Mouse (Mus musculus) heart, postnatal 0 days (tissue): ENCODE measurements at regions not wholly inside any gene's neighbourhood (a gene's known extent, or its start where the extent isn't known, plus 50 kb on each side); places are given as distances from the start of the nearest gene placed in this dataset.

Source experiments
- ATAC-seq: fragments of 200-750 bp; cut with Nextera tagmentation; 2 replicates; pipeline ENCODE4 v1.8.0; 2017; ENCODE audit warnings: low read depth, moderate number of reproducible peaks, moderate library complexity; ENCODE audit not compliant: insufficient read depth
- DNase-seq: peaks from one replicate; pipeline ENCODE4 v3.0.0-alpha.2; 2016; ENCODE audit warnings: low spot score
- H3K27ac ChIP-seq: fragments of 300-500 bp; sonication (generic); 2 replicates; pipeline ENCODE4 v1.5.1; 2014; ENCODE audit warnings: low read depth, mild to moderate bottlenecking
- H3K27me3 ChIP-seq: fragments of 300-500 bp; sonication (generic); 2 replicates; pipeline ENCODE4 v1.6.1; 2014; ENCODE audit warnings: low read length, mixed read lengths; ENCODE audit not compliant: control insufficient read depth, insufficient read depth
- H3K36me3 ChIP-seq: fragments of 300-500 bp; sonication (generic); replicated peaks from 2 replicates; pipeline ENCODE4 v1.6.1; 2014; ENCODE audit warnings: low read length, mixed read lengths; ENCODE audit not compliant: control insufficient read depth, insufficient read depth
- H3K4me1 ChIP-seq: fragments of 300-500 bp; sonication (generic); 2 replicates; pipeline ENCODE4 v1.6.1; 2014; ENCODE audit warnings: antibody characterized with exemption; ENCODE audit not compliant: control insufficient read depth, insufficient read depth
- H3K4me2 ChIP-seq: fragments of 300-500 bp; sonication (generic); 2 replicates; pipeline ENCODE4 v1.6.1; 2014; ENCODE audit warnings: low read depth, mild to moderate bottlenecking, low read length, moderate library complexity
- H3K4me3 ChIP-seq: fragments of 300-500 bp; sonication (generic); 2 replicates; pipeline ENCODE4 v1.5.1; 2014; ENCODE audit warnings: low read depth, low read length
- H3K9ac ChIP-seq: fragments of 300-500 bp; sonication (generic); replicated peaks from 2 replicates; pipeline ENCODE4 v1.6.1; 2014; ENCODE audit warnings: low read depth, low read length, mixed read lengths
- H3K9me3 ChIP-seq: fragments of 300-500 bp; sonication (generic); replicated peaks from 2 replicates; pipeline ENCODE4 v1.6.1; 2016; ENCODE audit warnings: low read length; ENCODE audit not compliant: control insufficient read depth
- CTCF ChIP-seq: IDR thresholded peaks from 2 replicates; pipeline ENCODE4 v1.5.1; 2016; ENCODE audit warnings: antibody characterized with exemption, control low read depth, low read depth
- EP300 ChIP-seq: IDR thresholded peaks from 2 replicates; pipeline ENCODE4 v1.6.1; 2016; ENCODE audit warnings: antibody characterized with exemption, low read depth
- WGBS: fragments of 180-500 bp; shearing (Covaris S2); extraction: QIAGEN DNeasy Blood & Tissue Kit; methylation state at CpG from one replicate; pipeline ENCODE4 v1.1.7; 2014; 5-methylcytosine and 5-hydroxymethylcytosine counted together

DNA sequence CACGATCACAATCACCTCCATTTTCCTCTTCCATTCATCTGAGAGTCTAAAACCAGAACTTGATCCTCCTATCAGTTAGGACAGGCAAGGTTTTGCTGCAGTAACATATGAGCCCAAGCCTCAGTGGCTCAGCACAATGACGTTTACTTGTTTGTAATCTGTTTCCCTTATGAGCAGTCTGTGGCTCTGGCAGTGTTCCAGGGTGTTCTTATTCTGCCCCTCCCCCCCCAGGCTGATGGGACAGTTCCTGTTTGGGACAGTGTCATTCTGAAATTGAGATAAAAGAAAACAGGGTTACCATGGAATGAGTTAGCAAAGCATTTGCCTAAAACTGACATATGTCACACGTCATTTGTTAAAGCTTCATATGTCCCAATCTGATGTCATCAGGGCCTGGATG lies 75.5 kb downstream of the Vcpkmt start:
- DNase-seq (no peak), ATAC-seq (no peak)
- Histone ChIP-seq H3K4me2 (no peak overlapping the region), H3K36me3 (no peaks in the 10 kb centered on the region), H3K9ac (no peak overlapping the region), H3K9me3 (no peaks in the 10 kb centered on the region), H3K27me3 (no peaks in the 10 kb centered on the region), H3K27ac (no peak overlapping the region), H3K4me1 (peaks cover 7% of the 10 kb centered on the region; the same call in 1 of the 2 replicates), H3K4me3 (no peak overlapping the region)
- 58% methylated on average over 3 of the region's 3 CpGs for WGBS
- no peak for TF ChIP-seq CTCF
- TF ChIP-seq EP300, result no peak

DNA sequence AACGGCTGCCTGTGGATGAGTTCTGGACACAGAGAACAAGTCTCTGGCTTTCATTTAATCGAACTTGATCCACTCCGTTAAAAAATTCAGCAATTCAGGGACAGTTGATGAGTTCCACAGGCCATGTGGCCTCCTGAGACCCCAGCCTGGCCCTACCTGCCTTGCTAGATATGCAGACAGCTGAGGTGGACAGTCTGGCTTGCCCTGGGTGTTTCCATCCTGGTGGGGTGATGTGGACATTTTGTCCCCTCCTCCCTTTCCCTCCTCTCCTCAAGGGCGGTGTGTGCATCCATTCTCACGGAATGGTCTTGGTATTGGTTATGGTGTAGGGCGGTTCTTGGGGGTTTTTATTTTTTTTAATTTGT lies 80.1 kb downstream of the Vcpkmt start:
- H3K9ac ChIP-seq, result peak overlapping the region; percentile 58
- 62% methylated on average over 6 of the region's 6 CpGs for WGBS
- no peak for ATAC-seq
- no peaks in the 10 kb centered on the region for H3K36me3 ChIP-seq
- H3K4me1 ChIP-seq, result peaks cover 19% of the 10 kb centered on the region
- H3K27ac ChIP-seq, result peak overlapping the region; percentile 95
- no peaks in the 10 kb centered on the region for H3K9me3 ChIP-seq
- no peak for DNase-seq
- no peaks in the 10 kb centered on the region for H3K27me3 ChIP-seq
- H3K4me2 ChIP-seq, result peak overlapping the region; percentile 53
- TF ChIP-seq CTCF (no peak), EP300 (no peak; the same call in 1 of the 2 replicates)
- H3K4me3 ChIP-seq, result peak overlapping the region; percentile 34

DNA sequence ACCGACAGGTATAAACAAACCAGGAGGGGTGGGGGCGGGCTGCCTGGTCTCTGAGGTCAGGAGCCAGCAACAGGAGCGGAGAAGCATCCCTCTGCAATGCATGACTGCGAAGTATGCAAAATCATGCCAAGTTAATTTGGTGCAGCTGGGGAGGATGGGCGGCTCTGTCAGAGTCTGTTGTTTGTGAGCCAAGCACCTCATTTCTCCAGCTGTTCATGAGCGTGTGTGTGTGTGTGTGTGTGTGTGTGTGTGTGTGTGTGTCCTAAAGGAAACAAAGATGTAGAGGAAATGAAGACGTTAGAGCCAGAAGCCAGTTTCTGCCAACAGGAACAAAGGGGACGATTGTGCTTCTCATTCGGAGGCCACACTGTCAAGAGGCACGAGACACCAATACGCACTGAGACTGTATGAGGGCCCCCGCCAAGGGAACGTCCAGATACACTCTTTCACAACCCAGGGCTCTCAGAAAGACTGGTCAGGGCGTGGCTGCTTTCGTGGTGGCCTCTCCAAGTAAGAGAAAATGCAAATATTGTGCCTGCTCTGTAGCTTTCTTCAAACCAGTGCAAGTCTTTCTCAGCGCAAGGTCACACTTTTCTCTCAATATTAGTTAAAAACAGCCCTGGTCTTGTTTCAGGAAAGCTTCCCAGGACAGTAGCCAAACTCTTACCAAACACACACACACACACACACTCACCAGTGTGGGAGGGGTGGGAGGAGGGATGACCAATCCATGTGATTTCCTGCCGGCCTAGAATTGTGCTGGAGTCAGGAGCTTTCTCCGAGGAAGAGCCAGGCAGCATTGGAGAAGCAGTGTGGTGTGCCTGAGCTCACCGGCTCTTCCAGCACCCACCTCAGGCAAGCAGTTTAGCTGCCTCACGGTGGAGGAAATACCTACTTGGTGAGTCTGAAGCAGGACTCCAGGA lies 80.8 kb downstream of the Vcpkmt start:
- Histone ChIP-seq H3K9ac (peak overlapping the region; percentile 58), H3K9me3 (no peaks in the 10 kb centered on the region), H3K36me3 (no peaks in the 10 kb centered on the region), H3K4me3 (peak overlapping the region; percentile 34), H3K4me1 (peaks cover 24% of the 10 kb centered on the region), H3K4me2 (peak overlapping the region; percentile 53), H3K27me3 (no peaks in the 10 kb centered on the region), H3K27ac (peak overlapping the region; percentile 95)
- ATAC-seq, result peak; percentile 83
- 20% methylated on average over 20 of the region's 20 CpGs for WGBS
- peak; percentile 74; the same call in 1 of the 2 replicates for TF ChIP-seq EP300
- TF ChIP-seq CTCF, result no peak
- peak; percentile 89 for DNase-seq

DNA sequence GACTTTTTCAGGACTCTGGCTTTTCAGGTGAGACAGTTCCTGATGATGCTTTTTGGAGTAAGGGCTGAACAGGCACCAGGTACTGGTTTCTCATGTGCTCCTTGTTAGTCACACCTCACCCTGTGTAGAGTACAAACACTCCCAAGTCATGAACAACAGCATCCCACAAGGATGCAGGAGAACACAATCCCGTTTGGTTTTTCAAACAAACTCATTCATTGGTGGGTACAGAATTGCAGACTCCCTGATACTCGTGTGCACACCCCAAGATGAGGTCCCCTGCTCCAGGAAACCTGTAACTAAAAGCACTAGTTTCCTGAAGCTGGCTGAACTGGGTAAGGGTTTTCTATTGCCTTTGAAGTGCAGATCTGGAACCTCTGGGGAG lies 81.5 kb downstream of the Vcpkmt start:
- Histone ChIP-seq H3K27me3 (no peaks in the 10 kb centered on the region), H3K27ac (peak overlapping the region; percentile 95), H3K9me3 (no peaks in the 10 kb centered on the region), H3K4me1 (peaks cover 25% of the 10 kb centered on the region), H3K36me3 (no peaks in the 10 kb centered on the region), H3K4me3 (no peak overlapping the region), H3K9ac (no peak overlapping the region), H3K4me2 (peak overlapping the region; percentile 53)
- DNase-seq (no peak), ATAC-seq (no peak)
- 45% methylated on average over 2 of the region's 2 CpGs for WGBS
- no peak for TF ChIP-seq EP300

DNA sequence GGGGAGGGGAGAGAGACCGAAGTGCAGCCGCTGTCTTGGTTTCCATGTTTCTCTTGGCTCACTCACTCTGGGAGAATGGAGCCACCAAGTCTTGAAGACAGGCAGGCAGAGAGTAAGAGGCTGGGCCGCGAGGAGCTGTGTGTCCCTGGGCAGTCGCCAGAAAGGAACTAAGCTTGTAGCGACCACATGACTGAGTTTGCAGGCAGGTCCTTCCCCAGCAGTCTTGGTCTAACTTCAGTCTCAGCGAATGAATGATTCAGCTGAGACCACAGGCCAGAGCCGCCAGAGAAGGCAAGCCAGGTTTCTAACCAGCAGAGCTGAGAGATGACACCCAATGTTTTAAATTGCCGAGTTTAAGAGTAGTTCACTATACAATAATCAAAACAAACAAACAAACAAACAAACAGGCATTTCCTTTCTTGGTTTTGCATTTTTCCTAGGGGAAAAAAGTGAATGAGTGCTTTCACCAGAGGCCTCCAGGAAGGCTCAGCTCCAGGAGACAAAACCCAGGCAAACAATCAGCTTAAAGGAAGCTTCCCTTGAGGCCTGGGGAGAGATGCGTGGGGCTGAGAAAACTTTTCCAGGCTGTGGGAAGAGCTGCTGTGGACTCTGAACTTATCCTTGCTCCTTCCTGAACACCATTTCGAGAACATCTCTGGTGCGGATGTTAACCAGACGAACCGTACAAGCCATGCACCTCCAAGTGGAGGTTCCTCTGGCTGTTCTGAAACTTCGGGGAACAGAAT lies 82.1 kb downstream of the Vcpkmt start:
- Histone ChIP-seq H3K36me3 (no peaks in the 10 kb centered on the region), H3K27ac (peak overlapping the region; percentile 95), H3K9ac (no peak overlapping the region), H3K27me3 (no peaks in the 10 kb centered on the region), H3K4me1 (peaks cover 31% of the 10 kb centered on the region), H3K4me2 (no peak overlapping the region), H3K9me3 (no peaks in the 10 kb centered on the region), H3K4me3 (no peak overlapping the region)
- TF ChIP-seq EP300 (no peak), CTCF (no peak)
- ATAC-seq, result no peak
- 55% methylated on average over 15 of the region's 15 CpGs for WGBS
- peak; percentile 62 for DNase-seq
